Mouse (Mus musculus) mesoderm, embryonic 11.5 days (tissue): ENCODE measurements around the gene Zscan25.
A peak's percentile ranks its signal among the peaks of the same experiment; 100 is the strongest.
"Not testable (repeated sequence)": the region's sequence is repeated elsewhere in the genome, so short reads cannot be mapped to it uniquely, and the experiment has no call there.

ENCODE experiments used
- DNase-seq: peaks from one replicate; pipeline ENCODE4 v3.0.0-alpha.2; 2012; ENCODE audit warnings: low read depth, low spot score

The Zscan25 gene

DNA sequence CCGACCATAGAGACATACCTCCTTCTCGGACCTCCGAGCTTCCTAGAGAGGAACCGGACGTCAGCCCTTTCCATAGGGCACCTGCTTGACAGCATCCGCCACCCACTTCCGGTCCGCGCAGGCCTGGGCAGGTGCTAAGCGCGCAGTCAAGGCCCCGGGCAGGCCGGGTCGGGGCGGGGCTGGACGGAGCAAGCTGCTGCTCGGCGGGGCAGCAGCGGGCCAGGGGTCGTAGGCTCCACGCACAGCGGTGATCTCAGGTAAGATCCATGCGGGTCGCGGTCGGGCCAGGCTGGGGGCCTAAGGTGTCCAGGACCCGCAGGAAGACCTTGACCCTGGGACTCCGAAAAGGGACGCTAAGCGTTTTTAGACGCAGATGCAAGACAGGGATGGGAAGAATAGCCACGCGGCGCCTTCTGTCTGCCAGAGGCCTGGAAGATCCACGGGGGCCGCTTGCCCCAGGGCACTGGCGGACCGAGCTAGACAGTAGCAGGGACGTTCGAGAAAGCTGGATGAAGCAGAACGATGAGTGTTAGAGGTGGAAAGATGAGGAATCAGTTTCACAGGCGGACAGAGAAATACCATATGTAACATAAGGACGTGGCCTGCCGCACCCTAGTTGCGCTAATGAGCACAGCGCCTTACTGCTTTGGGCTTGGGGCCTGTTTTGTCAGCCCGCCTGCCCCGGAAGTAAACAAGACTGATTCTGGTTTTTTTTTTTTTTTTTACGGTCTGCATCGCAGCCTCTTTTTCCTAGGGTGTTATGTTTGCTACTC is at the start of gene Zscan25:
Gene Zscan25 (plus strand): TSS at position 130 of the 773 bp plus-strand sequence.
- peak; percentile 95 for DNase-seq

DNA sequence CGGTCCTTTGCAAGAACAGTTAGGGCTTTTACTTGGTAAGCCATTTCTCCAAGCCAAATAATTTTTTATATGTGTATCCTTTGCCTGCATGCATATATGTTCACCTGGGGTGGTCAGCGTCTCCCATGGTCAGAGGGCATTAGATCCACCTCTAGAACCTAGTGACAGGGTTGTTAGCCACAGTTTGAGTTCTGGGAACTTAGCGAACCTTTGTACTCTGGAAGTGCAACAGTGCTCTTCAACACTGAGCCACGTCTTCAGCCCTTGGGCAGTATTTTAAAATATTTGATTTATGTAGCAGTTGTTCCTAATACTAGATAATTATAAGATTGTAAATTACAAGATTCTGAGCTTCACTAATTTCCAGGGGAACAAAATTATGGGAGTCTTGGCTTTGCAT is 49.7 kb upstream of the Zscan25 start:
- DNase-seq = no peak

DNA sequence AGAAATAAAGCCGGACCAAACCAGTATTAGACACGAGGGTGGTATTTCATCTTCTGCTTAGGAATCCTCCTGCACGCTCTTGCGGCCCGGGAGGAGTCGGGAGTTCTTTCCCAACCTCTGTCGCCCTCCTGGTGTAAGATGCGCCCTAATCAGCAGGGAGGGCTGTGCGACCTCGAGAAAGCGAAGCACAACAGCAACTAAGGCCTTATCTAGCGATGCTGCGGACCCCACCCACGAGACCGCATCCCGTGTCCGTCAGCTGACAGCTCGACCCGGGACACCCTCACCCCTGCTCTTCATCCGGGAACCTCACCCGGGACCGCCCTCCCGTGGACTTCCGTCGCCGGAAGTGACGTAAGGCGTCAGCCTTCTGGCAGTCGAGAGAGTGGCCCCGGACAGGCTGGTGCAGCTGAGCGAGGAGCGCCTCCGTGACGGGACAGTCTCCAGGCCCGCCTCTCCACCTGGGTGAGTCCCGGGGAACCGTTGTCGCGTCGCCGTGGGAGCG is 48.9 kb upstream of the Zscan25 start, which contains the start of gene Zfp655:
Gene Zfp655 (plus strand): TSS at position 349 of the 505 bp plus-strand sequence.
- peak; percentile 98 for DNase-seq

DNA sequence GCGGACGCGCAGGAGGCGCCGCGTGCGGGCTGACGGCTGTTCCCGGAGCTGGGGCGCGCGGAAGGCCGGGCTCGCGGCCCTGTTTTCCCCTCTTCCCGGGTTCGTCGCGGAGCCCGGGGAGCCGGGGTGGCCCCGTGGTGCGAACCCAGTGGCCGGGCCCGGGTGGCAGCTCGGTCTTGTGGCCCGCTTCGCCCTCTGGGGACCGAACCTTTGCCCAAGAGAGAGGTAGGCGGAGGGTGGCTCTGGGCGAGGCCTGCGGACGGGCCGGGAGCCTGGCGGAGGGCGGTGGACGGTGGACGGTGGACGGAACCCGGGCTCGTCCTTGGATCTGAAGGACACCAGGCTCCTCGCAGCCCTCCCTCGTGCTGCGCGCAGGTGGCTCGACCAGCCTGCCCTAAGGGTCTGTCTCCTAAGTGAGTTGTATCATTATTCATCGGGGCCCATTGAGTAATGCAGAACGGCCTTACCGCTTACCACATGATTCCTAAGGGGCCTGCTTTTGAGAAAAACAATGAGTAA is 48.3 kb upstream of the Zscan25 start:
- peak; percentile 26 for DNase-seq

DNA sequence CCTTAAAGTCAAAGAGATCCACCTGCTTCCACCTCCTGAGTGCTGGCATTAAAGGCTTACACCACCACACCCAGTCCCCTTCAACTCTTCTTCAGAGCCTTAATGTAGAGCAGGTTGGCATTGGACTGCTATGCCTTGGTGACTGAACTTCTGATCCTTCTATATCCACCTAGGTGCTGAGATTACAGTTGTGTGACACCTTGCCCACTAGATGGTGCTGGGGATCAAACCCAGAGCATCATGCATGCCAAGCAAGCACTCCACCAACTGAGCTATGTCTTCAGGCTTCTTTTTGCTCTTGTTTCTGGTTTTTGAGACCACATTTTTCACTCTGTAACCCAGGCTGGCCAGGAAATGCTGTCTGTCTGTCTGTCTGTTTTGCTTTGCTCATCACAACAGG is 45.7 kb upstream of the Zscan25 start:
- peak; percentile 18 for DNase-seq

- DNase-seq = no peak
Measured at GRCm38 (mm10) chr5:145249520-145249919, 30.8 kb upstream of the Zscan25 start.

DNA sequence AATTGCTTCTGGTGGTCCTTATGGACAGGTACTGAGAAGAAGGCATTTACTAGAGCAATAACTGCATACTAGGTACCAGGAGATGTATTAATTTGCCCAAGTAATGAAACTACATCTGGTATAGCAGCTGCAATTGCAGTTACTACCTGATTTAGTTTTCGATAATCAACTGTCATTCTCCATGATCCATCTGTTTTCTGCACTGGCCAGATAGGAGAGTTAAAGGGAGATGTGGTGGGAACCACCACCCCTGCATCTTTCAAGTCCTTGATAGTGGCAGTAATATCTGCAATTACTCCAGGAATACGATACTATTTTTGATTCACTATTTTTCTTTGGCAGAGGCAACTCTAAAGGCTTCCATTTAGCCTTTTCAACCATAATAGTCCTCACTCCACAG is 6.7 kb upstream of the Zscan25 start:
- not testable (repeated sequence) for DNase-seq

- DNase-seq = peak; percentile 2
Measured at GRCm38 (mm10) chr5:145279948-145280347, 352 bp upstream of the Zscan25 start.

- DNase-seq = no peak
Measured at GRCm38 (mm10) chr5:145288382-145288781, 8.1 kb downstream of the Zscan25 start.

- no peak for DNase-seq
Measured at GRCm38 (mm10) chr5:145290697-145291096, 10.4 kb downstream of the Zscan25 start.

DNA sequence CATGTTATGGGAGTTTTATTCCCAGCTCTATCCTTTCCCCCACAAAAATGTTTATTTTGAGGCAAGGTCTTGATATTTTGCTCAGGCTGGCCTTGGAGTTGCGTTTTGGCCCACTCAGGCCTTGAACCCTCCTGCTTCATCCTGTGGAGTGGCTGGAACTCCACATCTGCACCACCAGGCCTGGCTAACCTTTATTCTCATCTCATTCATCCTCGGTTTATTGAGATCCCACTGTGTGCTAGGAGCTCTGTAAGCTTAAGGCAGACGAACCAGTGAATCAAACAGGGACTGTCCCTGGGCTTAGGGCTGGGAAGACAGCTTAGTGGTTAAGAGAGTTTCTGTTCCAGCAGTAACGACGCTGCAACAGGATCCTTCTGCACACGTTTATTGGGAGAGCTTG is 12.1 kb downstream of the Zscan25 start:
- DNase-seq = no peak

GRCm38 (mm10) chr5:145300469-145300868 is 20.2 kb downstream of the Zscan25 start:
- no peak for DNase-seq

DNA sequence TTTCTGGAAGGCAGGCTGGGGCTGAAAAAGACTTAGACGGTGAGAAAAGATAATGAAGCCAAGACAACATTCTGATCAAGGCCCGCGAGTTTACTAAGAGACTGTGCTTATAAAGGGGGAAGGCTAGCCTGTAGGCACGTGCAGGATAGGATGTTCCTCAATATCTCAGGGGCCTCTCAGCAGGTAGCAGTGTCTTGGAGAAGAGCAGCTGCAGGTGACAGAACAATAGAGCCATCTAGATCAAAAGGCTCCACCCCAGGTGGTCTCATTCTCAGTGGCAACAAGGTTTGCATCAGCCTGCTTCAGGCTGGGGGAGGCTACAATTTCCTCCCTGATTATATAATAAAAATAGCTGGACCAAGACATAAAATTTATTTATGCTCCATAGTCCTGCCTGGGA is 21.5 kb downstream of the Zscan25 start:
- not testable (repeated sequence) for DNase-seq

DNA sequence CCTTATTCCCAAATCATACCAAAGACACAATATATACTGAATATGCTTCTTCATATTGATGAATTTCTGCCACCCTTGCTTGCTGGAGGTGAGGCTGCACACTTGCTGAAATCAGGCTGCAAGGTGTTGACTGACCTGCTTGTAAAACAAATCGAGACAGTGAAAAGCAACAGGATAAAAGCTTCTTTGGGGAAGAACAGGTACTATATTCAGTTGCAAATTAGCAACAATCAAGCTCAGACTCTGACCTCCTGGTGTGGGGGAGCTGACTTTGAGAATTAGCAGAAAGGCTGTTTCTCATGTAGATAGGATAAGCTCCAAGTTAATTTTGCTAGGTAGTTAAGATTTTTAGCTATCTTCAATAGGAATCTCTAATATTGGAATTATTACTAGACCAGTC is 22.1 kb downstream of the Zscan25 start:
- no peak for DNase-seq

- DNase-seq = not testable (repeated sequence)
Measured at GRCm38 (mm10) chr5:145306953-145307352, 26.7 kb downstream of the Zscan25 start.

DNA sequence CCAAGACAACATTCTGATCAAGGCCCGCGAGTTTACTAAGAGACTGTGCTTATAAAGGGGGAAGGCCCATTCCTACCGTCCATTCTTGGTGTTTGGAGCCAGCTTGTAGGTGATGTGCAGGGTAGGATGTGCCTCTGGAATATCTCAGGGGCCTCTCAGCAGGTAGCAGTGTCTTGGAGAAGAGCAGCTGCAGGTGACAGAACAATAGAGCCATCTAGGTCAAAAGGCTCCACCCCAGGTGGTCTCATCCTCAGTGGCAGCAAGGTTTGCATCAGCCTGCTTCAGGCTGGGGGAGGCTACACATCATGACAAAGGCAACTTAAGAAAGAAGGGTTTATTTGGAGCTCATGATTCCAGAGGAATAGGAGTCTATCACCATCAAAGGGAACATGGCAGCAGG is 27.5 kb downstream of the Zscan25 start:
- not testable (repeated sequence) for DNase-seq

DNA sequence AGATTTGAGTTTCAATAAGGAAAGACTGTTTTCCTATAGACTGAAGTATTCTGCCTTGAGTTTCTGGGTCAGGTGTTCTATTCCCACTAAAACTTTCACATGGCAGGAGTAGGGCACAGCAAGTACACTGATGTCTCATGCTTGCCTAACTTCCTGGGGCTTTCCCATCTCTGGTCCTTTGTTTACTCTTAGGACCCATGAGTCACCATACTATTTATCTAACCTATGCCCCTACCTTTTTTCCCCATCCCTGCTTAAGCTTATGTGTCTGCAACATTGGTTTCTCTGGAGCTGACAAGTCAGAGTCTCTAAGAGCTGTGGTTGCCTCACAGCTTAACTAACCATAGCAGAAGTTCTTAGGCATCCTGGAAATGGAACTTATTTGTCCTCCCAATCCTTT is 33.5 kb downstream of the Zscan25 start:
- DNase-seq = no peak

- no peak for DNase-seq
Measured at GRCm38 (mm10) chr5:145317141-145317540, 36.8 kb downstream of the Zscan25 start.

GRCm38 (mm10) chr5:145338756-145339155 is 58.5 kb downstream of the Zscan25 start:
- not testable (repeated sequence) for DNase-seq
